Mouse (Mus musculus) frontal cortex, postnatal 25 days (tissue): ENCODE data around the gene Mxd4.

ENCODE experiments used
- DNase-seq, 2 experiments: peaks; one replicate each; pipeline ENCODE4 v3.0.0; 2022; ENCODE audit warnings: low spot score in 2 of 2

The Mxd4 gene

DNA sequence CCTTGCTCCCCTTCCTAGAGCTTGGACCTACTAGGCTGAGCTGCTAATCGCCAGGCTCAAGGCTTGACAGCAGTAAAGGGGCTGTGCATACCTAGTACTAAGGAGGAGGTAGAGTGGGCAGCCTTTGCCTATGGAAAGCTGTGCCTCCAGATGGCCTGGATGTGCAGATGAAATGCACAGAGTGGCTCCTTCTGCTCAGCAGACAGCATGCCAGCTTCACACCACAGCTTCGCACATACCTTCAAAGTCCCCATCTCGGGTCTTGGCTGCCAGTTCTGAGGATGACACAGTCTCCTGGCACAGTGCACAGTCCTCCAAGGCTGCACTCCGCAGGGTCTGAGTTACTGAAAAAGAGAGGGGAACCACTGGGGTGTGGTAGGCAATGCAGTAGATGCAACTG is 9.7 kb upstream of the Mxd4 start:
- DNase-seq: peak in 1 of 2 experiments; percentile 46

DNA sequence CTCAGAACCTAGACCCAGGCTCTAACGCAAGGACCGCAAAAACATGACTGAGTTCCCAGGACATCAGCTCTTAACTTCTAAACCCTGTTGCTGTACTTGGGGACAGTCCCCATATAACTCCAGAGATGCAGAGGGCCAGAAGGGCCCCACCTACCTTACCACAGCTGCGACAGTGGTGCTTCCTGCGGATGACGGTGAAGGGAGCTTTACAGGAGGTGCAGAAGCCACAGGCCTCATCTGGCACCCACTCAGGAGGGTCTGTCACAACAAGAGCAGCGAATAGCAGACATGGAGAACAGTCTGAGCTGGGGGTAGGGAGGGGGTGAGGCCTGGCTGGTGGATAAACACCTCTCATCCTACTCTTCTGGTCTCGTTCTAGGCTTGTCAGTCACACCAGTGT is 8.9 kb upstream of the Mxd4 start:
- DNase-seq: no peak

DNA sequence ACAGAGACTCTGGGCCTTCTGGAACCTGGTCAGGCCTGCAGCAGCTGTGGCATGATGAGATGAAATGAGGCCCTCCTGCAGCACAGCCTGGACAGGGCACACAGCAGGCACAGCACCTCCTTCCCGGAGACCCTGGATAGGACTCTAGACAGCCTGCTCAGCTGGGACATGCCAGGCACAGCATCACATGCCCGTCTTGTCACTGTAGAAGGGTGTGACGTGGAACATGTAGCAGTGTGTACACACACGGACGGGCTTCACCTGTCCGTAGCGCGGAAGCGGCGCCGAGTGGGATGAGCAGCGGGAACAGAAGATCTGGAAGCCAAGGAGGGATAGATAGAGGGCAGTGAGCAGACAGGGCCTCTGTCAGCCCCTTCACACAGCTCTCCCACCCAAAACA is 8.3 kb upstream of the Mxd4 start:
- DNase-seq: no peak

DNA sequence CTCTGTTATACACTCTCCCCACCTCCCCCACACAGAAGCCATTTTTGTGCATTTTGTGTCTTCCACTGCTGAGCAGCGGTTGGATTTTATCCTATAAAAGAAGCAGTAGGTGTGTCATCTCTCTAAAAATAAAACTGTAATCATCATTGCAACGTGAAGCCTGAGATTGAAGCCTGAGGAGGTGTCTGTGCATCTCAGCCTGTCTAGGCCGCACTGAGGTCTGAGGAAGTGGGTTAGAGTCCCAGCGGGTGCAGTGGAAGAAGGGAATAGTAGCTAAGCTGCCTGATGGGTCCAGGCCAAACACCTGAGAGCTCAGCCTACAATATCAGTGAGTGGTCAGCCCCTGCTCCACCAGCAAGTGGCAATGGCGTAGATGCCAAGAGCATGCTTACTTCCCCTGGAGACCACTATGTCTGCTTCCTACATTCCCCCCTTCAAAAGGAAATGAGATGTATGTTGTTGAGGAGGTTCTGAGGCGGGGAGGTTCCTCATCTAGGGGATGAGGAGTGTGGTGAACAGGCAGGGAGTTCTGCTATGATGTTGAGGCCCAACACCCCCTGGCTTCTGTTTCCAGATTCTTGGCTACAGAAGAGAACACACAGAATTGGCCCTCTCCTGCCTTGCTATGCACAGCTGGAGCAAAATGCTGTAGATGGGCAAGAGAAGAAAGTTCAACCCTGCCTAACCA is 7.6 kb upstream of the Mxd4 start:
- no peak for DNase-seq

DNA sequence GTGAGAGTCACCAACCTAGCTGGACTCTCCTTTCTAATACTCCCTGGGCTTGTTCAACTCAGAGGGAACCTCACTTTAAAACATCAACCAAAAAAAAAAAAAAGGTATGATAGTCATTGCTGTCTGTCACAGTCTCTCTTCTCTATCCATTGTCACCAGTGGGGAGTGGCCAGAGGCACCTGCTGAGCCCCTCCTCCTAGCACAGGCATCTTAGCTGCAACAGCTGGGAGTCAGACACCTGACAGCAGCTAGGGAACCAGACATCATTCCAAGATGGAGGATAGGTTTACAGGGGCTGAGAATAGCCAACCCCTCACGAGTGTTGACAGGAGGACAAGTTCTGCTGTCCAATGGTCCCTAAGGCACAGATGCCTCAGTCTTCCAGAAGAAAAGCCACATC is 6.9 kb upstream of the Mxd4 start:
- no peak for DNase-seq

DNA sequence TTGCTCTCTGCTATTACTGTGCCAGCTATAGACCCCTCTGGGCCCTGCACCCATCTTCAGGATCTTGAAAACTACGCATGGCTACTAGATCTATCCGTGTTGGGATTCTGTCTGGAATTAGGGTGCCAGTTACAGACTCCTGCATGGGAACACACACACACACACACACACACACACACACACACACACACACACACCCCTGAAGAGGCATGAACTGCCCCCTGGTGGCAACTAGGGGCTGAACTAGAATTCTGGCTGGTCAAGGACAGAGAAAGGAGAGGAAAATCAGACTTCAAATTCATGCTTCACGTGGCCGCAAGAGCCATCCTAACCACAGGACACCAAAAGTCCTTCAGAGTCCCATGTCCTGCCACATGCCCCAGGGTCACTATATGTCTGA is 4.3 kb upstream of the Mxd4 start:
- no peak for DNase-seq

DNA sequence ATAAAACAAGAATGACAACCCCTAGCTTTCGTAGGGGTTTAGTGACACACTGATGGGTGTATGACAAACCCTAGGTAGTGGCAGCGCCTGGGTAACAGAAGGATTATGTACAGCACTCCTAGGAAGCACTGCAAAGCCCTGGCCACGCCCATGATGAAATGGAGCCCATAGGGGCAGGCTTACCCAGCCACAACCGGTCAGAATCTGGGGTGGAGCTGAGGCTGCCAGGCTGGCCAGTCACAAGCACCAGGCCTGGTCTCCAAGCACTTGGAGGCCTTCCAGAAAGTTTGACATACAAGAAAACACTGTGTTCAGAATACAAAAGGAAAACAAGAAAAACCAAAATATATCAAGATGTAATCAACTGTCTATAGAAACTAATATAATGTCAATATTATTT is 3.5 kb upstream of the Mxd4 start:
- no peak for DNase-seq

DNA sequence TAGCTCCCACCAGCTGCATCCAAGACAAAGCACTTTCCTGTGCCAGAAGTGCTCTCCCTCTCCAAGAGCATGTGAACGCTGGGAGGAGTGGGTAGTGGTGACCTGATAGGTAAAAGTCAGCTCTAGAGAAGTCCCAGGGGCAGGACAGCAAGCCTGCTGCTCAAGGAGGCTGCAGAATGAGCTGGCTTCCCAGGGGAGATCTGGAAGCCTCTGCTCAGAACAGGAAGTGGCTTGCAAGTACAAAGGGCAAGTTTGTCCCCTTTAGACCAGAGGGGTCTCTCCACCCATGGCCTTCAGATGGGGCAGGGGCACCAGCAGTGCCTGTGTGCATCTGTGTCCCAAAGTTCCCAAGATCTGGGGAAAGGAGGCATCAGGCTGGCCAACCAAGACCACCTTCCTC is 2.0 kb upstream of the Mxd4 start:
- no peak for DNase-seq

DNA sequence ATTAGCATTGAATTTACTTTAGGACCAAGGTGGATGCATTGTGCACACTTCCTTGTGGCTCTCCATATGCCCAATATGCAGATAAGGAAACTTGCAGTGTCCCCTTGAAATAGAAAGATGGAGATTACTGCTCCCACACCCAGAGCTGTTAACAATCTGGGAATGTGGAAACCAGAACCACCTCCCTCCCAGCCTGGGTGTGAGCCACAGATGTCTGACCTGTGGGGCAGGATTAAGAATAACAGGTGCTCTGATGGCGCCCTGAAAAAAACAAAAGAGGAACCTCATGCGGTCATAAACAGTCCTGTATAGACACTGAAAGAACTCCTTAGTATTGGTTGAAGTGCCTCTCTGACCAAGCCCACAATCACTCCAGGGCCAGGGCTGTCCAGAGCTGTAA is 1.3 kb upstream of the Mxd4 start:
- DNase-seq: no peak

DNA sequence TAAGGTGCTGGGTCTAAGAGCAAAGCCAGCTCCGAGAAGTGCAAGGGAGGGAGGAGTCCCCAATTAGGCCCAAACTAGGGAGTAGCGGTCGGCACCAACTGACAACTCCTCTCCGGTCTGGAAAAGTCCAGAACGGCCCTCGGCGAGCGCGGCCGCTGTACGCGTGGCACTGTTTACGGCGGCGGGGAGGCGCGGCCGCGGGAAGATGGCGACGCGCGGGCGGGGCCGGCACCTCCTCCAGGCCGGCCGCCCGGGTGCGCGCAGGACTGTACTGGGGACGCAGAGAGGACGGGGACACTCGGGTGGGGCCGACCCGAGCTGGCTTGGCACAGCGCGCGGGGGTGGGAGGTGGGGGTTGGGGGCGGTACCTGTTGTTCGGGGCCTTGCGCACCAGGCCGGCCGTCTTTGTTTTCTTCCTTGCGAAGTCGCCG is 544 bp downstream of the Mxd4 start:
- no peak for DNase-seq

DNA sequence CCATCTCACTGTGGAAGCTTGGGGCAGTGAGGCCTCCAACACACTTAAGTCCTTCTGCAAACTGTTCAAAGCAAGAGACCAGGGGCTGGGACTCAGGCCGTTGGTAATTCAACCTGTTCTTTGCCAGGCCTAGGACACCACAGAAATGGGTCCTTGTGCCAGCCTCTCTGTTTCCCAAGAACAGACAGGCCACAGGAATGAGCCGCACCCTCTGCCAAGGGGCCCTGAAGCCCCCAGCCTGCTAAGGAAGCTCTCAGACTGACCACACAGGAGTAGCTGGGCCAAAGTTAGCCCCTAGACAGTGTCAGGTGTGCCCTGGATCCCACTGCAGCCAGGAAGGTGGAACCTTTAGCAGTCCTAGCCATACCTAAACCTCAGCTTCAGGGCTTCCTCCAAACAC is 1.1 kb downstream of the Mxd4 start:
- DNase-seq: no peak

DNA sequence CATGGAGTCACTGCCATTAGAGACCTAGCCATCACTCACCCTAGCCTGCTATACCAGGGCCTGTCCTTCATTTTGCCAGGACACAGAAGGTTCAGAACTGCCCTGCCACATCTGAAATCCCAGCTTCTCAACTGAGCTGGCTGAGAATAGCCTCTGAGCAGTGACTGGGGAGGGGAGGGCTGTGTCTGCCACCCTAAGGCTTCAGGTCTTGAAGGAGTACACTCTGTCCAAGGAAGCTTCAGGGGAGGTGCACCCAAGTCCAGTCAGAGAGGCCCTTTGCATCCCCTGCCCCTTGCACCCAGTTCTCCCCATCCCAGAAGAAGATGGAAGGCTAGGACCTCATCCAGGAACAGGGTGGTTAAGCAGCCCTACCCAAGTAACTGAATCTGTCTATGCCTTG is 1.7 kb downstream of the Mxd4 start:
- no peak for DNase-seq

DNA sequence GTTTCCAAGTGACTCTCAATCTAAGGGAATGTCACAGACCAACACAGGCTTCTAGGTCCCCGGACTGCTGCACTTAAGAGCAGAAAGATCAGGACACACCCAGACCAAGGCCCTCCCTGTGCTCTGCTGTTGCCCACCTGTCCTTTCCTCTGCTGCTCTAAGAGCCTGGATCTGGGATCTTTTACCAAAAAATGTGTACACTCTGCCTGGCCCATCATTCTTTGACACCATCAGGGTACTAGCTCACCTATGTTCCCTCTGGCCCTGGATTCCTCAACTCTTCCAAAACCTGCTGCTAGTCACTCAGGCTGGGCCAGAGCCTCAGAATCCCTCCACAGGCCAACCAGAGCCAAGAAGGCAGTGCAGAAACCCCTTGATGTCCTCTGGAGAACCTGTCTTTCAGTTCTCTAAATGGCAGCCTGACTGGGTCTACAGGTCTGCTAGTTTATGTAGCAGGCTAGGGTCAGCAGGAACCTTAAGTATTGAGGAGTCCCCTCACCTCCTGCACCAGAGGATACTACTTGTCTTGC is 2.4 kb downstream of the Mxd4 start:
- DNase-seq: peak in 1 of 2 experiments; percentile 1

DNA sequence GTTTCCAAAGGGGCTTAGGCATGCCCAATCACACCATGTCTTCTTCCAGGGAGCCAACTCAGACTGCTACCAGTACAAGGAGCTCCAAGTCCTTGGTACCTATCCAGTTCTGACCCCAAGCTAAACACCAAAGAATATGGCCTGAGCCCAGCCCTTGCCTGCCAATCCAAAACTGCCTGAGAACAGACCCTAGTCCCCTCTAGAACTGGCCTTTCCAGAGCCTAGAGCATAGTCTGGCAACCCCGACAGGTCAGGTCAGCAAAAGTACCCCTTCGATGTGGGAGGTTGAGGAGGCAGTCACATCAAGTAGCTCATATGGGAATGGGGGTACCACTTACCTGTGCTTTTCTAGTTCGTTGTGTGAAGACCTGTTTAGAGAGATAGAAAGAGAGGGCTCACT is 3.5 kb downstream of the Mxd4 start:
- peak; percentile 1 to 3 for DNase-seq

DNA sequence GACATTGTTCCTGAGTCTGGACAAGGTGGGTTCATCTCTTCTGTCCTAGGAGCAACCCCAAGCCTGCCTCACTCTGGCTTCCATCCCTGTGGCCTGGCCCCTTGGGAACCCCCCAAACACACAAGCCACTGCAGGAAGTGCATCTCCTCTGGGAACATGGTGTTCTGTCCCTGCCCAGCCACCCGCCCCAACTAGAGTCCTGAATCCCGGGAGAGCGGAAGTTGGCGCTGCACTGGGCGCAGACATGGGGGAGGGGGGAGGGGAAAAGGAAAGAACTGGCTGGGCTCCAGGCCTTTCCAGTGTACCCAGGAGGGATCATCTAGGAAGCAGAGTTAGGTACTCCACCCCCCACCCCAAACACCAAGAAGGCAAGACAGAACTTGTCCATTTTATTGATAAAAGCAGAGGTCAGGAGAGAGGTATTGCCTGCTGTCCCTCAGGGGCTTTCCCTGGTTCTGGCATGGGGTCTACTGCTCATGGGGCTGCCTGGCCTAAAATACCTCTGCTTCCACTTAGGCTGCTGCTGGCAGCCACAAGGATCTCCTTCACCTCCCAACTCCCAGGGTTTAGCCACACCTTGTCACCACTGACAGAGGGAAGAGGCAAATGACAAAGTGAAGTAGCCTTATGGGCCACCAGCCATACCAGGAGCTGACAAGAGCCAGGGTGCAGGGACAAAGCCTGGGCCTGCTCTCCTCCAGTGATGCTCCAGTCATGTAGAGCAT is 4.2 kb downstream of the Mxd4 start:
- peak; percentile 2 to 7 for DNase-seq

DNA sequence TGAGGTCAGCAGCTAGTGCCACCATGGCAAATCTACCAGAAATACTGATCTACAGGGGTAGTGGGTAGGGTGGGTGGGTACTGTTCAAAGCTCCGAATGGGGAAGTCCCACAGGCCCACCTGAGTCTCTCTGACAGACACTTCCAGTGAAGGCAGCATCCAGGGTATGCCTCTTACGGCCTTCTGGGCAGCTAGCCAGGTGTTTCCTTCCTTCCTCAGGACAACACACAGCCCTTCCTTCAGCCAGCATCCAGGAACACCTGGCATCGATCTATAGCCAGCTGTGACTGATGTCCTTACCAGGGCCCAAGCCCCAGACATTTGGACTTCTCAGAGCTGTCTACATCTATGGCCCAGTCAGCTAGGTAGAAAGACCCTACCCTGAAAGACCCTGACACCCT is 5.0 kb downstream of the Mxd4 start:
- DNase-seq: peak; percentile 2 to 4

DNA sequence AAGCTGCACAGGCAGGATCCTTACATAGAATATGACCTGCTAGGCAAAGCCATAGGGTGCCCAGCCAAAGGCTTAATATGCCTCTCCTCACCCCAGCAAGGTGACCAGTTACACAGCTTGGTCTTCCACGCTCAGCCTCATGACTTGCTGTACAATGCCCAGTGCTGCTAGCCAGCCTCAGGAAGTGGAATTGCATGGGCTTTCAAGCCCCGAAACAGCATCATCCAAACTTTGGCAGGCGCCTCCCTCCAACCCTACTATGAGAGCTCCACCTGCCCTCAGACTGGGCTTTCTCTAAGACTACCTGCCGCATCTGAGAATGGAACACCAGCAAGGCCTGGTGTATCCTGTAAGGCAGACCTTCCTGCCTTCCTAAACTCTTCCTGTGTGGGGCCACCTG is 9.7 kb downstream of the Mxd4 start:
- peak in 1 of 2 experiments; percentile 2 for DNase-seq

DNA sequence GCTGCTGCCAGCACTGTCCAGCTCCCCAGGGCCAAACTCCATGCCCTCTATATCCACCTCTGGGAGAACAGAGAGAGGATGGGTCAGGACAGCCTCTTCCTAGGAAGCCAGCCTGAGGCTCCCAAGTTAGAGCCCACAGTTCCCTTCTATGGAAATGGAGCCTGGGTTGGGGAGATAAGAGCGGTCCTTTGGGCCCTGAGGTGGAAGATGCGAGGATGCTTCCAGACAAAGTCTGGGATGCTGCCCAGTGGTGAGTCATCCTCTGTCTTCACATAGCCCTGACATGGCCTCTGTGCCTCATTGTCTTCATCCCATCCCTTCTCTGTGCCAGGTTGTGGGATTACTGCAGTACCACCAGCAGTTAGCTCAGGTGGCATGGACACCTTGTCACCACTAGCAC is 10.4 kb downstream of the Mxd4 start:
- peak in 1 of 2 experiments; percentile 1 for DNase-seq

DNA sequence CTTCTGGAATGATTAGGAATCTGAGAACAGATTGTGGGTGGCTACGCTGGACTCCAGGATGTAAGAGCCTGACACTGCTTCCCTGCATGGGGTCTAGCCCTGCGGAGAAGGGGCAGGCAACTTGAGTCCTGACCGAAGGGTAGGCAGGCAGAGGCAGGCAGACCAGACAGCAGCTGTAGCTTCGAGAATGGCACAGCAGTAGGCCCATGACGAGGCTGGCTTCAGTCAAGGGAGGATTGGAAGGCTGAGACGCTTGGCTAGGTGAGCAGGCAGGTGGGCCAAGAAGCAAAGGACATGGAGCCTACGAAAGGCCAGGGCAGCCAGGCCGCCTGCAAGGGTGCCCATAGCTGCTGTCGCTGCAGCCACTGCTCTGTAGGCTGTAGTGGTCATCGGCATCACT is 10.8 kb downstream of the Mxd4 start:
- peak in 1 of 2 experiments; percentile 2 for DNase-seq

DNA sequence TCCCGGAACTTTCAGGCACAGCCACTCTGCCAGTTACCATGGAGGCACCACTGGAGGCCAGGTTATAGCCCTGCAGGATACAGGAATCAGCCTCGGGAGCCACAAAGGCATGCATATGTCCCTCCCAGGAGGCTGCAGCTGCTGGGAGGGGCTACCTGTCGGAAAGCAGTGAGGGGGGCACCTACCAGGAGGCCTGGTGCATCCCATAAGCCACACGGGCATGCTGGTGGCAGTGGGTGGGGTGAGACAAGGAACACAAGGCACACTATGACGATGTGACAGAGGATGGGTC is 12.2 kb downstream of the Mxd4 start:
- DNase-seq: peak in 1 of 2 experiments; percentile 1

DNA sequence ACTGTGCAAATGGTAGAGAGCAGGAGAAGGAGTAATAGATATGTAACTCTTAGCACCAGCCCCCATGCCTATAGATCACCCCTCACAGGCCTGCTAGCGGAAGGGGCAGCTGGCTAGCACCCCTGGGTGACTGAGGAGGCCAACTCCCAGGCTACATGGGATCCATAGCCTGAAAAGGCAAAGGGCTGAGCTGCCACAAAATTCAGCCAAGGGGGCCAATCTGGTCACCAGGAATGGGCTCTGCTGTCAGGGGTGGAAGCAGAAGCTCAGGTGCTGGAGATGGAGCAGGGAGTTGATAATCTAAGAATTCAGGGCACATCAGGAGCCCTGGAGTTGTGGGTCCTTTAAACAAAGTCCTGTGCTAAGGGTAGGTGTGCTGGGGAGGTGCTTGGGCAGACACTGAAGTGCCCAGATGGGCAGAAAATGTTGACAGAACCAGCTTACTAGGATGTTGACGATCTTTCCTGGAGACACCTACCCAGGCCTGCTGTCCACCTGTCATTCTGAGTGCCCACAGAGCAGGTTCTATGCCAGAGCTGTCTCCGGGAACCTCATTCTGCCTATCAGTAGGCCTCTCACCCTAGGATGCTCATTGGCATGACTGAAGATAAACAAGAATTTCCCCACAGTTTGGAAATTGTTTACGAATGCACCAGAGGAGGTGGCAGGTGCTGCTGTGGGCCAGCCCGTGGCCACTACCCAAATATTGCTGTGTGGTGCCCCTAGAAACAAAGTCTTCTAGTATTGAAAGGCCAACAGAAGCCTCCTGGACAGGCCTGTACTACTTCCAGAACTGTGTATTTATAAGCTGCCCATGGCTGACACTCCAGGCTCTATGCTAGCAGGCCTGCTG is 12.7 kb downstream of the Mxd4 start:
- no peak for DNase-seq

DNA sequence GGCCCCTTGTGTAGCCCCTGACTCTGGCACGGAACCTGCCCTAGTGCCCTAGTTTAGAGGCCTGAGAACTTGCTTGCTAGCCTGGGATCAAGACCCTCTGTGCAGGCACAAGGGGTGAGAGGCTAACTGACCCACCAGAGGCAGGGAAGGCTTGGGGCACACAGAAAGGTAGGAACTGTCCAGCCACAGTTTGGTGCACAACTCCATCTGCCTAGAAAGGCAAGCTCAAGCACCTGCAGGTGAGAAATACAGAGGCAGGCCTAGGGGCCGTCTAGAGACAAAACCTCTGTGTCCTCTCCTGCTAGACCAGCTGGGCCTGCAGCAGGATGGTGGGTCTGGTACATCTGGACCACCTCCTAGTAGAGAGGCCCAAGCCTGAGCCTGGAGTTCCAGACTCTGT is 13.5 kb downstream of the Mxd4 start:
- DNase-seq: no peak

DNA sequence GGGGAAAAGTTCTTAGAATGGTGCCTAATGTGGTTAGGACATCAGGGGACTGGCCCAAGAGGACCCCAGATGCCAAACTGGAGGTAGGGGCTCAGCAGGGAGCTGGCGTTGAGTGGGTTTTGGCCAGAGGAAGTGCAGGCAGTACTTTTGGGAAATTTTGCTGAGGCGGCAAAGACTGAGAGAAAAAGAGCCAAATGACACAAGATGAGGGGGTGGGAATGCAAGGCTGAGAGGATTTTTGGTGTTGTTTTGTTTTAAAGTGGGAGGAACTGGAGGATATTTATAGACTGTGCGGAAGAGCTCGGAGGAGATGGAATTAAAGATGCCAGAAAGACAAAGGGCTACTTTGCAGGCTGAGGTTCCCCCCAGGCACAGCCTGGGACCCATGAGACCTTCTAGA is 16.8 kb downstream of the Mxd4 start:
- DNase-seq: no peak
